Mouse (Mus musculus) granulocyte monocyte progenitor cell, adult 5-6 weeks (primary cell): Measurements from ENCODE around the gene Tnf. TPM values are rescaled to one million over a fixed set of nuclear protein-coding genes. Genes with fewer than 3 reads are reported as not detected.

ENCODE experiments used
- ATAC-seq: replicated peaks from 2 replicates; pipeline ENCODE4 v1.8.0; 2016; ENCODE audit warnings: mild to moderate bottlenecking, moderate TSS enrichment, inconsistent platforms; ENCODE audit not compliant: poor library complexity, severe bottlenecking
- total RNA-seq, 2 experiments: library from RNA; stranded (forward) in 1 of 2; stranded (reverse) in 1 of 2; fragments of 200-712, 200-1000 nt in 1 of 2; fragments of >200 nt in 1 of 2; fragmentation: Nextera tagmentation in 1 of 2; gene quantifications; 2 replicates each; pipeline ENCODE4 v1.2.3; 2014 to 2017

Tnf gene
- total RNA-seq, 2 experiments from 2014 or later: 5.9 to 15.2 TPM

GRCm38 (mm10) chr17:35201128-35201527 is 679 bp downstream of the Tnf start:
- ATAC-seq: 0 out of 2 replicates have a peak, but pooled peaks have one; percentile 8

DNA sequence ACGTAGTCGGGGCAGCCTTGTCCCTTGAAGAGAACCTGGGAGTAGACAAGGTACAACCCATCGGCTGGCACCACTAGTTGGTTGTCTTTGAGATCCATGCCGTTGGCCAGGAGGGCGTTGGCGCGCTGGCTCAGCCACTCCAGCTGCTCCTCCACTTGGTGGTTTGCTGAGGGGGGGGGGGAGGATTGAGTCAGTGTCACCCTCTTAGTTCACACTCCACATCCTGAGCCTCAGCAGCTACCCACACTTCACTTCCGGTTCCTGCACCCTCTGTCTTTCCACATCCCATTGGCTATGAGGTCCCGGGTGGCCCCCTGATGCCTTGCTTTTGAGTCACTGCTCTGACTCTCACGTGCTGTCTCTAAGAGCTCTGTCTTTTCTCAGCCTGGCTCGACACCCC is 1.4 kb downstream of the Tnf start:
- ATAC-seq: peak; percentile 80

- no peak for ATAC-seq
Observed at GRCm38 (mm10) chr17:35198946-35199345, 2.9 kb downstream of the Tnf start.

GRCm38 (mm10) chr17:35198029-35198428 is 3.8 kb downstream of the Tnf start:
- ATAC-seq: no peak

- ATAC-seq: no peak
Observed at GRCm38 (mm10) chr17:35197126-35197525, 4.7 kb downstream of the Tnf start.

DNA sequence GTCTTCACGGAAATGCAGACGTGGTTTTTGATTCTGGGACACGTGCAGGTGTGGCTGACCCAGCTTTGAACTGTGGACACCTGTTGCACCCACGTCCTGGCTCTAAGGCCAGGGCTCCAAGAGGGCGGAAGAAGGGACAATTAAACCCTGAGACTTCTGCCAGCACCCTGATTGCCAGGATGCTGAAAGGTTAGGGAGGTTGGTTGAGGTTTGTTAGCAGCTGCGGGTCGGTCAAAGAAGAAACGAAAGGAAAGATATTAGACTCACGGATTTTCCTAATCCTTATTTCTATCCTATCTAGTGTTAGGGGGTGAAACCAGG is 5.5 kb downstream of the Tnf start:
- ATAC-seq: no peak

DNA sequence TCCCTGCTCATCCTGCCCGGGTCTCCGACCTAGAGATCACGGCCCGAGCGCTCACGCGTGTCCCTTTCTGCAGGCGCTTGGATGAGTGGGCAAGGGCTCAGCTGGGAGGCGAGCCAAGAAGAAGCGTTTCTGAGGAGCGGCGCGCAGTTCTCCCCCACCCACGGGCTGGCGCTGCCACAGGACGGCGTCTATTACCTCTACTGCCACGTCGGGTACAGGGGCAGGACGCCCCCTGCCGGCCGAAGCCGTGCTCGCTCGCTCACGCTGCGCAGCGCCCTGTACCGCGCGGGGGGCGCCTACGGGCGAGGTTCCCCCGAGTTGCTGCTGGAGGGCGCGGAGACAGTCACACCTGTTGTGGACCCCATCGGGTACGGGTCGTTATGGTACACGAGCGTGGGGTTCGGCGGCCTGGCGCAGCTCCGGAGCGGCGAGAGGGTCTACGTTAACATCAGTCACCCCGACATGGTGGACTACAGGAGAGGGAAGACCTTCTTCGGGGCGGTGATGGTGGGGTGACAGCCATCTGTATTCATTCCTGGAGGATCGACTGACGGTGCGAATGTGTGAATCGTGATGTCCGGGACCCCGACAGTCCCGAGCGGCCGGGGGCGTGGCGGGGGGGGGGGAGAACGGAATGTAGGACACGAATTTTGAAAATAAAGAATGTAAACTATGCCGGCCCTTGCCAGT is 6.0 kb downstream of the Tnf start:
- ATAC-seq: peak; percentile 61

DNA sequence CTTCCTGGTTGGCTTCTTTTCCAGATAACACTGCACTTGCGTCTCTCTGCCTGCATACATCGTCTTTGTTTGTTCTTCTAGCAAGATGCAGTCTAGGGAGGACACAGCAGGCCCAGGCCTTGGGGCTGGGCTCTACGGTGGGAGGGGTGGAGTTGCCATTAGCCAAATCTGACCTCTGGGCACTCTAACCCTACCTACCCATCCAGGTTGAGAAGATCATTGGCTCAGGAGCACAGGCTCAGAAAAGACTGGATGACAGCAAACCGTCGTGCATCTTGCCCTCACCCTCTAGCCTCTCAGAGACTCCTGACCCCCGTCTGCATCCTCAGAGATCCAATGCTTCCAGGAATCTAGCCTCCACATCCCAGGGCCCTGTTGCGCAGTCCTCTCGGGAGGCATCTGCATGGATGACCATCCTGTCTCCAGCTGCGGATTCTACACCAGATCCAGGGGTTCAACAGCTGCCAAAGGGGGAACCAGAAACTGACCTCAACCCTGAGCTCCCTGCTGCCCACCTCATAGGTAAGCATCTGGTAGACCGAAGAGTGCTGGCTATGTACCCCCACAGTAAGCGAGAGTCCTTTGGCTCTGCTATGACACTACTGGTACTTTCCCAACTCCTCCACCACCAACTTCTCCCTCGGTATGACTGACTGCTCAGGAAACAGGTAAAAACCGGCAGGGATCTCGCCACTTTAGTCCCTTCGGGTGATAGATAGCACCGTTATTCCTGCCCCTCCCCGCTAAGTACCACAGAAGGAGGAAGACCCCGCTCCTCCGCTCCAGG is 6.8 kb downstream of the Tnf start:
- ATAC-seq: 0 out of 2 replicates have a peak, but pooled peaks have one; percentile 5

GRCm38 (mm10) chr17:35193881-35194843 is 7.6 kb downstream of the Tnf start, which contains the start of gene Ltb:
TSS of gene Ltb (plus strand) at chr17:35194439.
- no peak for ATAC-seq

DNA sequence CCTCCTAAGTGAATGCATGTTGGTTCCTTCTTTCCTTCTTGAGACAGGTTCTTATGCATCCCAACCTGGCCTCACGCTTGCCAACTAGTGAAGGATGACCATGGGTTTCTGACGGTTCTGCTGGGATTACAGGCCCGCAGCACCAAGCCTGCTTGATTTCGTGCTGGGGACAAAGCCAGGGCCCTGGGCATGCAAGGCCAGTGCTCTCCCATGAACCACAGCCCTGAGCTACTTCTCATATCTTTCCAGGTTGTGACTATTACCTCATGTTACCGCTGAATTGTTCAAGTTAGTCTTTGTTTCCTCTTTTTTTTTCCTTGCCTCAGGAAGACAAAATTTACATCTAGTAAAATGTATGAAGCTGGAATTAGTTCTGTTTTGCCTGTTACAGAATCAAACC is 8.9 kb downstream of the Tnf start:
- peak; percentile 58 for ATAC-seq

DNA sequence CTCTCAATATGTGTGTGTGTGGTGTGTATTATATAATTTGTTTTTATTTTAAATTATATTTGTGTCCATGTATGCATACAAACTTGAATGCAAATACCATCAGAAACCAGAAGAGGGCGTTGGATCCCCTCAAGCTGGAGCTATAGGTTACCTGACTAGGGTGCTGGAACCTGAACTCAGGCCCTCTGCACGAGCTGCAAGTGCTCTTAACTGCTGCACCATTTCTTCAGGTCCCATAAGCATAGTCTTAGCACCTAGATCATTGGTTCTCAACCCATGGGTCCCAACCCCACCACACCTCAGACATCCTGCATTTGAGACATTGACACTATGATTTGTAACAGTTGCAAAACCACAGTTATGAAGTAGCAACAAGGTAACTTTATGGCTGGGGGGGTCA is 10.1 kb downstream of the Tnf start:
- ATAC-seq: no peak

- ATAC-seq: 0 out of 2 replicates have a peak, but pooled peaks have one; percentile 6
Observed at GRCm38 (mm10) chr17:35190096-35190495, 11.7 kb downstream of the Tnf start.

DNA sequence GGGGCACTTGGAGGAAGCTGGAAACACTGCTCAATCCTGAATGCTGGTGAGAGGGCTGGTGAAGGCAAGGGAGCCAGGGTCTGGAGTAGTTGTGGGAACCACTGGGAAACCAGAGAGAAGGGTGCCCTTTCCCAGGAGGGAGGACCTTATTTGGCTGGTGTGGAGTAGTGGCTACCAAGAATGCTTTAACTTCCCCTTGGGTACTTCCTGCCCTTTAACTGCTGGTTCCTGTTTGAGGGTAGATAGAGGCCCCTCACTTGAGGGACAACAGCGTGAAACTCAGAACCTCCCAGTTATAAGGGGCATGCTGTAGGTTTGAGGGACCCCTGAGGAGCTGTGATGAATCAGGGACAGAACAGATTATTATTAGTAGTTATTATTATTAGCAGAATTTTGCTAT is 12.6 kb downstream of the Tnf start:
- peak; percentile 35 for ATAC-seq

DNA sequence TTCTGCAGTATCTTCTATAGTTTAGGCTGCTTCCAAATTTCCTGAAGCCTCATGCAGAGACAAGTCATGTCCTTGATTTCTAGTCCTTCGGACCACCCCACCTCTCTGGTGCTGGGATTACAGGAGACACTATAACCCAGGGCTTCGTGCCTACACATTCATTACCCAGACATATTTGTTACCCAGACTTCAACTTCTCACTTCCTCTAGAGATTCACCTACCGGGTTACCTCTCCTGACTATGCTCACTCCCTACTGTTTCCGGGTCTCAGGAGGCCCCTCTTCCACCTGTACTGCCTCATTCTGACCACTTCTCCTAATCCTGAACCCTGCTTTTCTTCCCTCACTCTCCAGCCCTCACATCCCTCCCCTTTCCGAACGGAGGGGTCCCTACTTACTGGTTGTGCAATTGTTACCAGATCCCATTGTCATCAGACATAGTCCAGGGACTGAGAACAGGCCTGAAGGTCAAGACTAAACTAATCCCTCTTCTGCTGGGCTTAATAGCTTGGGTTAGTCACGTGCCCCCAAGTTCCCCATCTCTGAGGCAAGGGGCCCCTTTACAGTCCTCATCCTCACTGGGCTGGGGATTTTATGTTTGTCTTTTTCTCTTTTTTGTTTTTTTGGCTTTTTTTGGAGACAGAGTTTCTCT is 13.7 kb downstream of the Tnf start, which contains the start of gene Lst1:
TSS of gene Lst1 (minus strand) at position 481 of the 652 bp plus-strand sequence.
- peak; percentile 47 for ATAC-seq

DNA sequence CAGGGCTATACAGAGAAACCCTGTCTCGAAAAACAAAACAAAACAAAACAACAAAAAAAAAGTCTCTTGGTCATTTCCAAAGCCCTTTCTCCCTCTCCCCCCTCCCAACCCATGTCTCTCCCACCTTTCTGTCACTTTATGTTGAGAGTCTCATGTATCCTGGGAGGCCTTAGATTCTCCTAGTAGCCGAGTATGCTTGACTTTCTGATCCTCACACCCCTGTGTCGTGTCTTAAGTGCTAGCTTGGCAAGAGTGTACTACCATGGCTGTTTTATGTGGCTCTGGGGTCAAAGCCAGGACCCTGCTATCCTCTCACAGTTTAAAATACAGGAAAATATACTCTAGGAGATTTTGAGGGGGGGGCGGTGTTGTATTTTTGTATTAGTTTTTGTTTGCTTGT is 14.5 kb downstream of the Tnf start:
- no peak for ATAC-seq

- ATAC-seq: peak; percentile 16; the same call in 1 of the 2 replicates
Observed at GRCm38 (mm10) chr17:35186681-35187080, 15.1 kb downstream of the Tnf start.

GRCm38 (mm10) chr17:35185639-35186611 is 15.9 kb downstream of the Tnf start:
- ATAC-seq: peak; percentile 48

GRCm38 (mm10) chr17:35180093-35180492 is 21.7 kb downstream of the Tnf start:
- ATAC-seq: no peak

DNA sequence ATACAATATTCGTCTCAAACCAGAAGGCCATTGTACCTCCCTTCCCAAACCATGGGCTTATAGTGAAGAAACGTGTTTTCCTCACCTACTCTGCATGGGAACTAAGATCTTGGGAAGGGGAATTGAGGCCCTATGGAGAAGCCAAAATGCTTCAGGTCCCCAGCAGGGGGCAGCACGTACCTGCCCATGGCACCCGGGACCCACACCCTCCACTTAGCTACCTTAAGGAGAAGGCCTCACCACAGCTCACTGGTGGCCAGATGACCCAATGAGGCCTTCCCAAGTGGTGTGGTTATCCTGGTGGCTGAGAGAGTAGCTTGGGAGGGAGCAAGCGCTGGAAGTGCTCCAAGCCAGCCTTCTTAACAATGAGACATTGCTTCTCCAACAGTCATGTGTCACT is 23.3 kb downstream of the Tnf start:
- ATAC-seq: peak; percentile 92
